Mouse (Mus musculus): Measurements from ENCODE around the gene H2afj. TPM values are rescaled to one million over a fixed set of nuclear protein-coding genes. Genes with fewer than 3 reads are reported as not detected.
"Not testable (repeated sequence)": the region's sequence is repeated elsewhere in the genome, so short reads cannot be mapped to it uniquely, and the experiment has no call there.

H2afj gene
- 40.8 and 49.8 TPM in 2 replicates for total RNA-seq (2017)

DNA sequence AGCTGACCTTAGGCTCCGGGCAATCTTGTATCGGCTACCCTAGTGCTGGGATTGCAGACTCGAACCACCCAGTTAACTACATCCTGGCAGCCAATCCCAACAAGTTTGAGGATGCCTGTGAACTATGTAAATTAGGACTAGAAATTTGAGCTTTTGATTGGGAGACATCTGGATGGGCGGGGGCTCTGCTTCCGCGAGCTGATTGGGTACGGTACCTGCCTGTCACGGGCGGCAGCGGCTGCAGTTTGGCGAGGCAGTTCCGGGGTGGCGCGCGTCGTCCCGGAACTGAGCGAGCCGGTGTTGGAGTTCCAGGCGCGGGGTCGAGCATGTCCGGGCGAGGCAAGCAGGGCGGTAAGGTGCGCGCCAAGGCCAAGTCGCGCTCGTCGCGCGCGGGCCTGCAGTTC is at the start of gene H2afj:
Gene H2afj (plus strand): TSS at position 231 of the 404 bp plus-strand sequence.
- ATAC-seq (replicated peaks in 1 of 2; ENCODE audit: insufficient read depth in 1 of 2, low FRiP score in 2 of 2, low TSS enrichment in 1 of 2, low read depth in 1 of 2, poor library complexity in 2 of 2, severe bottlenecking in 2 of 2) = peak; percentile 71 to 75

DNA sequence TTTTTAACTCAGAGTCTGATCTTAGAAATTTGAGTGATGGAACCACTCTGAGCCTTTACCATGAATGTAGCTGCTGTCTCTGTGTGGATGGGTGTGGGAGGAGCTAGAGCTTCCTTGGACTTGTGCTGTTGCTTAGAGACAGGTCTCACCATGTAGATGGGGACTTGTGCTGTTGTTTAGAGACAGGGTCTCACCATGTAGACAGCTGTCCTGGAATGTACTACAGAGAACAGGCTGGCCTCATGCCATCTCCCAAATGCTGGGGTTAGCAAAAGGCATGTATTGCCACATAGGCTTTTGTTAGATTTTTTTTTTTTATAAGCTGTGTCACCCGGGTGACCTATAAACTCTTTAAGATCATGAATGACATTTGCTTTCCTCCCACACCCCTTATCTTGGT is 44.1 kb upstream of the H2afj start:
- no peak for ATAC-seq (replicated peaks in 1 of 2; ENCODE audit: insufficient read depth in 1 of 2, low FRiP score in 2 of 2, low TSS enrichment in 1 of 2, low read depth in 1 of 2, poor library complexity in 2 of 2, severe bottlenecking in 2 of 2)

DNA sequence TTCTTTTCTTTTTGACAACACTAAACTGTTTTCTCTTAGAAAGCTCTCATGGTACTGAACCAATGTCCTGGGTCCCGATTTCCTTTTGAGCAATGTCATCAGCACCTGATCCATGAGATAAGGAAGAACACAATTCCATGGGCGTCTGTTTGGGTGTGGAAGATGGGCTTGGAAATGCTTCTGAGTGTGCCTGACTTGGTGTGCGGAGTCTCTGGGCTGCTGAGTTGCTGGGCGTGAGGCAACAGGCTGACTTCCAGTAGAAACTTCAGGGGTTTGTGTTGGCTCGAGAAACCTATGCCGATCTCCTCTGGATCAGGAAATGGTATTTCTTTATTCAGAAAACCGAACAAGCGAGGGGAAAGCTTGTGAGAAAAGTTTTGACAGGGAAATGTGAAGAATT is 38.9 kb upstream of the H2afj start:
- ATAC-seq (replicated peaks in 1 of 2; ENCODE audit: insufficient read depth in 1 of 2, low FRiP score in 2 of 2, low TSS enrichment in 1 of 2, low read depth in 1 of 2, poor library complexity in 2 of 2, severe bottlenecking in 2 of 2) = no peak

DNA sequence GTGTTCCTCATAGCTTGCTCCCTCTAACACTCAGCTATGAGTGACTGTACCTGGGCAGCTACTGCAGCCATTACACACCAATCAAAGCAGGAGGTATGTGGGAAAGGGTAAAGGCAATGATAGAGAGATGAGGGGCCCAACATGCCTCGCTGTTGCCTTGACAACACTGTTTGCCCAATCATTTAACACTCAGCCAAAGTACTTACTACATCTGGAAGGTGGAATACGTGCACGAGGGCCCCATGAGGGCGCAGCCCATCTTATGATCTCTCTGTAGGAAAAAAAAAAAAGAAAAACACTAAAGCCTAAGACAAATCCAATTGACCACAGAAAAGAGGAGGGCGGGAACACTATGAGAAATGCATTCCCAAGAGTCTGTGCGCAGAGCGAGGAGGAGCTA is 38.2 kb upstream of the H2afj start:
- ATAC-seq (replicated peaks in 1 of 2; ENCODE audit: insufficient read depth in 1 of 2, low FRiP score in 2 of 2, low TSS enrichment in 1 of 2, low read depth in 1 of 2, poor library complexity in 2 of 2, severe bottlenecking in 2 of 2) = no peak

DNA sequence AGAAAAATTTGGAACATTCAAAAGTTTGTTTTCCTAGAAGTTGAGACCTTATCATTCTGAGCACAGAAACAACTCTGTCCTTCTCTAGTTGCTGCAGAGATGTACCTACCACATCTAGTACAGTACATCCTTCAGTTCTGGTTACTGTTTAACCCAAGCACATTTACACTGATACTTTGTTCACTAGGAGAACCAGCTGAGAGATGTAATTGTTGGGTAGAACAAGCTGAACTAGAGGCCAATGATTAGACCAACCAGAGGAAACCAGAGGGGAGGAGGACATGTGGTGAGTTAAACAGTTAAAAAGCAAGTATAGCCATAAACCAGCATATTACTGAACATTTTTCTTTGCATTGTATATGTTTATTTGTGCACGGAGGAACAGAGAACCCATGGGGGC is 31.7 kb upstream of the H2afj start:
- ATAC-seq (replicated peaks in 1 of 2; ENCODE audit: insufficient read depth in 1 of 2, low FRiP score in 2 of 2, low TSS enrichment in 1 of 2, low read depth in 1 of 2, poor library complexity in 2 of 2, severe bottlenecking in 2 of 2) = no peak

DNA sequence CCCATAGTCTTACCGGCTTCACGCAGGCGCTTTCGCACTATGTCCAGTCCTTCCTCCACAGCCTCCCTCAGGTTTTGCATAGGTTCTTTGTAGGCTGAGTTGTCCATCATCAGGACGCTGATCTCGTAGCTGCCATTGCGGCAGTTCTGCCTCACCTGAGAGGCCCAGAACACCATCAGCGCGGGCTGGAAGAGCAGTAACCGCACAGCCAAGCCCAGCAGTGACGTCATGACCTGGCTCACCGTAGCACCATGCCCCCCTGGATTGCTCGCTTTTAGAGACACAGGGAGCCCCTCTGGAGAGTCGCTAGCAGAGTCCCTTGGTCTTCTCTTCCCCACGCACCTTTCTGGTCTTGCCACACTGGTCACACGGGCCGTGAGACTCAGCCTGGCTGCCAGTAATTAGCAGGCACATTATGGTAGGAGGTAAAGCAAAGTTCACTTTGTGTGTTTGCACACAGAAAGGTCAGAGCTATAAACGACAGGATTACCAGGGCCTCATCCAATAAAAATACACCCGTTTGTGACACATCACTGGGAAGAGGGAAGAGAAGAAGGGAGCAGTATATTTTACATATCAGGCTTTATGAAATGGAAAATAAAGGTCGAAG is 26.6 kb upstream of the H2afj start, which contains the start of gene Gucy2c:
Gene Gucy2c (minus strand): TSS at position 389 of the 610 bp plus-strand sequence.
- ATAC-seq (replicated peaks in 1 of 2; ENCODE audit: insufficient read depth in 1 of 2, low FRiP score in 2 of 2, low TSS enrichment in 1 of 2, low read depth in 1 of 2, poor library complexity in 2 of 2, severe bottlenecking in 2 of 2) = no peak

DNA sequence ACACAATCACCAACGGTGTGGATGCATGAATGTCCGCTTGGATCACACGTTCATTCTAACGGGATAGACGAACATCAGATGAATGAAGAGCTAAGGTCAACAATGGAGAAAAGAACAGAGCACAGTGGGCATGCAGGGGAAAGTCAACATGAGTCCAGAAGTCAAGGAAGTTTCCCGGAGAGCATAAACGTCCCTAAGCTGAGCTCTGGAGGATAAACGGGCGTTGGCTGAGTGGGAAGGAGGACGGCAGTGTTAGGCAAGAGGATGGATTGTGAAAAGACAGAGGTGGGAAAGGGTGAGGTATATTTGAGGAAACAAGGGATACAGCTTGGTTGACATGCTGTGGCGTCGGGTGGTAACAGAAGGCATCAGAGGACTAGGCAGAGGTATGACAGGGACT is 25.9 kb upstream of the H2afj start:
- ATAC-seq (replicated peaks in 1 of 2; ENCODE audit: insufficient read depth in 1 of 2, low FRiP score in 2 of 2, low TSS enrichment in 1 of 2, low read depth in 1 of 2, poor library complexity in 2 of 2, severe bottlenecking in 2 of 2) = no peak

DNA sequence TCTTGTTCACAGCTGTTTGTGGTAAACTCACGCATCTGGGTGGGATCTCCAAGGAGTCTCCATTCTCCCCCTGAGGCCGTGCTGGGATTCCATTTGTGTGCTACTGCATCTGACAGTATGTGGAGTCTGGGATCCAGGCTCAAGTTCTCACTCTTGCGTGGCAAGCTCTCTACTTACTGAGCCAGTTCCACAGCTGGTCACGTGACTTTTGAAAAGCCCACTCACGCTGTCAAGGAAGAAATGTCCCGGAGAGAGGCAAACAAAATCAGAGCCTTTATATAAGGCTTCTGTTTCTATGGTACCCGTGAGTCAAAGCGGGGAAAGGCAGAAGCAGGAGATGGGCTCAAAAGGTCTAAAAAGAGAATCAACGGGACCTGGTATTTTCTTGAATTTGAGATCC is 25.3 kb upstream of the H2afj start:
- ATAC-seq (replicated peaks in 1 of 2; ENCODE audit: insufficient read depth in 1 of 2, low FRiP score in 2 of 2, low TSS enrichment in 1 of 2, low read depth in 1 of 2, poor library complexity in 2 of 2, severe bottlenecking in 2 of 2) = no peak

DNA sequence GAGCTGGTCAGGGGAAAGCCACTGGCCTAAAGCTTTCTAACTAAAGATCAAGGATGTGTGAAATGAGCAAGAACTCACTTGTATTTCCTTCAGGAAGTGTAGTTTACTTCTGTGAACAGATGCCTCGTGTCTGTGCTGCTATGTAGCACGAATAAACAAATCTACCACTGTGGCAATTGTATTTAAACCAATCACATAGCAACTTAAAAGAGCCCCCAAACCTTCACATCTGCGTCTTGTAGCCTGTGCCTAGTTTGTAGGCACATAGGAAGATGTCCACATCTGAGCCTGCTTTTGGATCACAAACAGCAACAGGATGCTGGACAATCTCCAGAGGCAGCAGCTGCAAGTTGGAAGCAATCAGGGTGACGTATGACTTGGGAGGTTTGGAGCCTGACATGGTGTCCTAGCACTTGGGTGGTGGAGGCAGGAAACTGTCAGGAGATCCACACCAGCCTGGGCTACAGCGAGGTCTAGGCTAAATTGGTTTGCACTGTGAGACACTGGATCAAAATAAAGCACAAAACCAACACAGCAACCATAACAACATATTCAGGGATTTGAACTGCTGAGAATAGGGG is 18.6 kb upstream of the H2afj start:
- ATAC-seq (replicated peaks in 1 of 2; ENCODE audit: insufficient read depth in 1 of 2, low FRiP score in 2 of 2, low TSS enrichment in 1 of 2, low read depth in 1 of 2, poor library complexity in 2 of 2, severe bottlenecking in 2 of 2) = no peak

DNA sequence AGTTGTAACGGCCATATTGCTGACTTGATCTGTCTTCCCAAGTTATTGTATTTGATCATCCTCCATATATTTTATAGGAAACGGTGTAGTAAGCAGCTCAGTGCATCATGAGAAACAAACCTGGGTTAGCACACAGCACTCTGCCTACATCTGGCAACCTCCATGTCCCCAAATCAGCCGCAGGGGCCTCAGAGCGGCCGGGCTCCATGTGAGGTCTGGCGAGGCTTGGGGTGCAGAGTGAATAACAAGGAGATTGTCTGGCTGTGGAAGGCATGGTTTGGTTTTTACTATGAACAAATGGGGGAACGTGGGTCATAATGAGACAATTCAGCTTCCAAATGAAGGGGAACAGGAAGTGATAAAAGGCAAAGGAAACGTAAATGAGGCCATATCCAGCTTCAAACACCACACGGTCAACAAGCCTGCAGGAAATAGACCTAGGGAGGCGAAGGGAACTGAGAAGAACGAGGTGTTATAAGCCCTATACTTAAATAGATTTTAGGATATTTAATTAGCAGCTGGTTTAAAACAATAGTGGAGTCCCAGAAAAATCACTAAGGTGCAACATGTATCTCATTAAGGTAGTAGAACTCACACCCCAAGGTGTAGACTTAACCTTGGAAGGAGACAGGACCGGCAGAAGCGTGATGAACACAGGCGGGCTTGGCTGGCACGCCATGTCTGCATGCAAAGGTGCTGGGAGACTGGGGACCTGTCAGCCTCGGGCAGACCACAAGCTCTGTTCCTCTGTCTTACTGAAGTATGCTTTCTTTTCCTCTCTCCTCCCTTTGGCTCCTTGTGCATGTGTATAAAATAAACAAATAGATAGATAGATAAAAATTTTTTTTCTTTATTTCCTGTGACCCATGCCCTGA is 14.9 kb upstream of the H2afj start:
- ATAC-seq (replicated peaks in 1 of 2; ENCODE audit: insufficient read depth in 1 of 2, low FRiP score in 2 of 2, low TSS enrichment in 1 of 2, low read depth in 1 of 2, poor library complexity in 2 of 2, severe bottlenecking in 2 of 2) = peak; percentile 43 to 58; a peak in 3 of 4 replicates

DNA sequence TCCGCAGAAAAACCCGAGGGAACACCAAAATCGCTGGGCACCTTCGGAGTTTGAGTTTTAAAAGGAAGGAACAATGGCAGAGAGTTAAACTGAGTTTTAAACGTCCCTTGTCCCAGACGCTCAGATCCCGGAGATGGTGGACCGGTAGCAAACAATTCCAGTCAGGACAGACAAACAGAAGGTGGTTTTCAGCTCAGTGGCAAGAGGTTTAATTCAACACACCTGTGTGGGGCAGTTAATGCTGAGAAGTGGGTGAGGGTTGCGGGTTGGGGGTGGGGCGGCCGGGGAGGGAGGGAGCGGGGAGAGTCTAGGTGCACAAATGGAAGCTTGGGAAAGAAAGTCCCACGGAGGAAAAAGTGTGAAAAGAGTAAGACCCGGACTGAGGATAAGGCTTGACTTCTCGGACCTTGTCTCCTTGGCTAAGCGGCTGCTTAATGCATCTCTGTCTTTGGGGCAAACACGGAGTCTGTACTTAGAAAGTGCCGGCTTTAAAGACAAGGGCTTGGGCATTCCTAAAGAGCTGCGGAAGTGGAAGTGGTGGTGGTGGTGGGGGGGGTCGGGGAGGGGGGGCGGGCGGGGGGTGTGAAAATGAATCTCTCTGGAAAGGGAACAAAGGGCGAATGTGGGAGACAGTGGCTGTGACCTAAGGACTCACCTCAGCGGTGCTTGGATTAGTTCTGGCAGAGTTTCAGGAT is 14.1 kb upstream of the H2afj start:
- no peak for ATAC-seq (replicated peaks in 1 of 2; ENCODE audit: insufficient read depth in 1 of 2, low FRiP score in 2 of 2, low TSS enrichment in 1 of 2, low read depth in 1 of 2, poor library complexity in 2 of 2, severe bottlenecking in 2 of 2)

DNA sequence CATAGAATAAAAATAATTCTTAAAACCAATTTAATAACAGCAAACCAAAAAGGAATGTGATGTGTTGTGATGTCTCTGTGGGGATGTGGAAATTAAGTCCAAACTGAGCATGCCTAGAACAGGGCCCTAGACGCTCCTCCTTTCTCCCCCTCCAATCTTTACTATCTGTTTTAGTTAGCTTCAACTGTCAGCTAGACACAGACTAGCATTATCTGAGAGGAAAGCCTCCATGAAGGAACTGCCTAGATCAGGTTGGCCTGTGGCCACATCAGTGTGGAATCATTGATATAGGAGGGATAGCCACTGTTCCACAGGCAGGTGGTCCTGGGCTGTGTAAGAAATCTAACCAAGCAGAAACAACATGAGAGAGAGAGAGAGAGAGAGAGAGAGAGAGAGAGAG is 12.9 kb upstream of the H2afj start:
- no peak for ATAC-seq (replicated peaks in 1 of 2; ENCODE audit: insufficient read depth in 1 of 2, low FRiP score in 2 of 2, low TSS enrichment in 1 of 2, low read depth in 1 of 2, poor library complexity in 2 of 2, severe bottlenecking in 2 of 2)

DNA sequence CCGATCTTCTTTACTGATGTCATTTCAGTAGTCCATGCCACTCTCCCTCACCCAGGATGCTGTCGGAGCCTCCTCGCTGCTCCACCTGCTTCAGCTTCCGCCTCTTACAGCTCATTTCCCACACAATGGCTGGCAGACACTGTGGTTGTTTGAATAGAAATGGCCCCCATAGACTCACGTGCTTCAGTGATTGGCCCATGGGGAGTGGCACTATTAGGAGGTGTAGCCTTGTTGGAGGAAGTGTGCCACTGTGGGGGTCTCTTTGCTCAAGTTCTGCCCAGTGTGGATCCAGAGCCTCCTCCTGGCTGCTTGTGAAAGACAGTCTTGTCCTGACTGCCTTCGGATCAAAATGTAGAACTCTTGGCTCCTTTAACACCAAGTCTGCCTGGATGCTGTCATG is 12.2 kb upstream of the H2afj start:
- ATAC-seq (replicated peaks in 1 of 2; ENCODE audit: insufficient read depth in 1 of 2, low FRiP score in 2 of 2, low TSS enrichment in 1 of 2, low read depth in 1 of 2, poor library complexity in 2 of 2, severe bottlenecking in 2 of 2) = no peak

DNA sequence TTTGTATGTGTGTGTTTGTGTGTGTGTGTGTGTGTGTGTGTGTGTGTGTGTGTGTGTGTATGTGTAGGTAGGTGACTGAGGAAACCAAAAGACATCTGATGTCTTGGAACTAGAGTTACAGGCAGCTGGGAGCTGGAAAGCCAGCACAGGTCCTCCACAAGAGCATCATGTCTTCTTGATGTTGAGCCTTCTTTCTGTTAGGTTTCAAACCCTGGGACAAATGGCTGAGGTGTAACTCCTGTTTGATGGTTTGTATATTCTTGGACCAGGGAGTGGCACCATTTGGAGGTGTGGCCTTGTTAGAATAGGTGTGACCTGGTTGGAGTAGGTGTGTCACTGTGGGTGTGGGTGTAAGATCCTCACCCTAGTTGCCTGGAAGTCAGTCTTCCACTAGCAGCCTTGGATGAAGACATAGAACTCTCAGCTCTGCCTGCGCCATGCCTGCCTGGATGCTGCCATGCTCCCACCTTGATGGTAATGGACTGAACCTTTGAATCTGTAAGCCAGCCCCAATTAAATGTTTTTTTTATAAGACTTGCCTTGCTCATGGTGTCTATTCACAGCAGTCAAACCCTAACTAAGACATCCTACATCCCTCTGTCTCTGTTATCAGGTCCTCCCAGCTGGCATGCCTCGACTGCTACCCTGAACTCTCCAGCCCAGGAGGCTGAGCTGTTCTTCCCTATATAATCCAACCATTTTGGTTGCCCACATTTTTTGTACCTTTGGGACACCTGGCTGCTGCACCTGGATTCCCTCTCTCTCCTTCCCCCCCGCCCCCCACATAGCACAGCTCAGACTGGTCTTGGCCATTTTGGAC is 10.0 kb upstream of the H2afj start:
- not testable (repeated sequence) for ATAC-seq (replicated peaks in 1 of 2; ENCODE audit: insufficient read depth in 1 of 2, low FRiP score in 2 of 2, low TSS enrichment in 1 of 2, low read depth in 1 of 2, poor library complexity in 2 of 2, severe bottlenecking in 2 of 2)

DNA sequence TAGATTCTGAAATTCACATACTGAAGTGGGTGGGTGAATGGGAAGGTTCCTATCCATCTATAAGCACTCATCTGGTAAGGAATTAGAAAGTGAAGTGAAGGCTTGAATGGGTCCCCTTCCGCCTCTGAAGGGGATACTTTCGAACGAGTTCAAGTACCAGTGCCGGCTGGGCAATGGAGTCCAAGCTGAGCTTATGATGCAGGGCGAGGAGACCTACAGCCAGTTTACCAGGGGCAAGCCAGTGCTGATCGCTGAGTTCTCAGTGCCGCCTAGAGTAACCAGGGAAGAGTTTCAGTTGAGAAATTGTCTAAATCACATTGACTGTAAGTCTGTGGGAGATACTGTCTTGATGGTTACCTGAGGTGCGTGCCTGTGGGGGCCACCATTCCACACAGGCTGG is 7.3 kb upstream of the H2afj start:
- ATAC-seq (replicated peaks in 1 of 2; ENCODE audit: insufficient read depth in 1 of 2, low FRiP score in 2 of 2, low TSS enrichment in 1 of 2, low read depth in 1 of 2, poor library complexity in 2 of 2, severe bottlenecking in 2 of 2) = no peak

DNA sequence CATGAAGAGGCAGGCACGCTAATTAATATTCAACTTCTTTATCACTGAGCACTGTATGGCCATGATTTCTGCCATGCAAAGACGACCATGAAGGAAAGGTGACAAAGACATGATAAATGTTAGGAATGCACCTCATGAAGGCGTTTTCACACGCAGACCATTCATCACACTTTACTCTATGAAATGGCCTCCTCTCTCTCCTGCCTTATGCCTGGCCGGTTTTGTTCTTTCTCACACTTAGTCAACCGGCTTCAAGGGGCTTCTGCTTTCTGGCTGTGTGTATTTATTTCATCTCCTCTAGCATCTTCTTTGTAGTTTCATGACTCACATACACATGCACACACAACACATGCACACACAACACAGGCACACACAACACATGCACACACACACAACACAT is 6.8 kb upstream of the H2afj start:
- ATAC-seq (replicated peaks in 1 of 2; ENCODE audit: insufficient read depth in 1 of 2, low FRiP score in 2 of 2, low TSS enrichment in 1 of 2, low read depth in 1 of 2, poor library complexity in 2 of 2, severe bottlenecking in 2 of 2) = no peak

DNA sequence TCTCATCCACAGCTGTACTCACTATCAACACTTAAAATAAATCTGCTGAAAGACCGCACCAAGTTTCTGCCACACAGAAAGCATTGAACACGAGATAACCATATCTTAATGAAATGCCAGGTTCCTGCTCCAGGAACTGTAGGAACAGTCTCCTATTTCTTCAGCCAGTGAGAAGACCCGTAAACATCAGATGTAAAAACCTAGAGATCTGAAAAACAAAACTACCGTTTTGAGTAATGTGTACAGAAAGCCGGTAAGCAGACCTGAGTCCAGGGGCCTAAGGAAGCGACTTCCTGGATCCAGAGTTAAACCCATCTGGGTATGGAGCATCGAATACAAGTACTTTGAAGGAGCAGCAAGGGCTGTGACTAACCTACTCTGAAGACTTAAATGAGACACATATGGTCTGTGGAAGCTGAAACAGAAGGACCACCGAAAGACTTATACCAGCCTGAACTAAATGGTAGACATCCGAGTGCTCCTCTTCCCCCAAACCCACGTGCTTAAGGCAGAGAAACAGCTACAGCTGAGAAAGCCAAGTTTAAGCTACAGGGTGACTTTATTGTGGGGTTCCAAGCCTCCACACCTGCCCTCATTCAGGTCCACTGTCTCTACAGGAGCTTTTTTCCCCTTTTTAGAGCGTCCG is 4.8 kb upstream of the H2afj start:
- no peak; a peak in 1 of 4 replicates for ATAC-seq (replicated peaks in 1 of 2; ENCODE audit: insufficient read depth in 1 of 2, low FRiP score in 2 of 2, low TSS enrichment in 1 of 2, low read depth in 1 of 2, poor library complexity in 2 of 2, severe bottlenecking in 2 of 2)
